Mouse (Mus musculus): Measurements from ENCODE around the gene P2ry10b. TPM values are rescaled to one million over a fixed set of nuclear protein-coding genes. Genes with fewer than 3 reads are reported as not detected.

Gene P2ry10b
- polyA plus RNA-seq (2015; fragmentation: Nextera tagmentation; extraction: Ambion mirVana) = 0.94 and 0.95 TPM in 2 replicates

DNA sequence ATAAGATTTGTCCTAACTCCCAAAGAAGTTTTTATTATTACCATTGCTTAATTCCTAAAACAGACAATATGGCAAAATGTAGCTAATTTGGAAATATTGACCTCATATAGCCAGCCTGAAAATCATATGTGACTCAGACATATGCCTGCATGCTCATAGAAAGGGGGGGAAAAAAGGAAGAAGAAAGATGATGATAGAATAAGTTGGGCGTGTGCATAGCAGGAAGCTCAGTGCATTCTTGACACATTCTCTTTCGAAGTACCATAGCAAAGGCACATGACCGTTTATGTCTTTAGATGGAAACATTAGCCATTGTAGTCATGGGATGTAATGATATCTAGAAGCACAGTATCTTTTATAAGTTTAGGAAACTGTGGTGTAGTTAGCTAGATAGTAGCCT is at the start of gene P2ry10b:
Gene P2ry10b, plus strand, starts transcription at position 247 of the 400 bp plus-strand sequence.
- no peak within 1 kb of the TSS for H3K4me3 ChIP-seq (ENCODE audit: low read length)
- no peaks in the 10 kb centered on the region for H3K36me3 ChIP-seq (ENCODE audit: control insufficient read depth, insufficient read depth, low read length)
- H3K27ac ChIP-seq (ENCODE audit: low read length) = no peak within 1 kb of the TSS
- H3K27me3 ChIP-seq (ENCODE audit: control insufficient read depth, insufficient read depth, low read depth, low read length) = no peaks in the 10 kb centered on the region
- no peak for ATAC-seq (ENCODE audit: low read depth)
- no peaks in the 10 kb centered on the region for H3K4me1 ChIP-seq (replicated peaks; ENCODE audit: control insufficient read depth, insufficient read depth, low read length)
- WGBS = 85% methylated on average over 3 of the region's 3 CpGs
- no peaks in the 10 kb centered on the region for H3K9me3 ChIP-seq (ENCODE audit: control insufficient read depth, low read length)
- H3K4me2 ChIP-seq (ENCODE audit: low read depth, low read length) = no peak within 1 kb of the TSS
- H3K9ac ChIP-seq (ENCODE audit: low read length) = no peak within 1 kb of the TSS

DNA sequence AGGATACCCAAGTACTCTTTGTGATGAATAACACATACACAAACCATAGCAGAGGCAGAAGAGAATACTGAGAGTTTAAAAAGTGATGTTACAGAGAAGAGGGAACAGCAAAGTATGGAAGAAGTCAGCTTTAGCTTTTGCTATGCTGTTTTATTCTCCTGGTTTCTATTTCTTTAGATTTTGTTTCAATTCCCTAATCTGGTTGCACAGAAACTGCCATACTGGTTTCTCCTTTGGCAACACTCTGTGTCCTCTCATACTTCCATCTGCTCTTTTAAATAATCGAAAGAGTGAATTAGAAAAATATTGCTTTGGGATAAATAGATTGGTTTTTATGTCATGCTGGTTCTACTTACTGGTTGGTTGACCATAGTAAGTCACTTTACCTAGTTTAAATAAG is 32.4 kb upstream of the P2ry10b start:
- ATAC-seq (ENCODE audit: low read depth) = no peak
- Histone ChIP-seq H3K27ac (ENCODE audit: low read length) (no peak overlapping the region), H3K9ac (ENCODE audit: low read length) (no peak overlapping the region), H3K36me3 (ENCODE audit: control insufficient read depth, insufficient read depth, low read length) (no peaks in the 10 kb centered on the region), H3K4me2 (ENCODE audit: low read depth, low read length) (no peak overlapping the region), H3K4me1 (replicated peaks; ENCODE audit: control insufficient read depth, insufficient read depth, low read length) (no peaks in the 10 kb centered on the region), H3K27me3 (ENCODE audit: control insufficient read depth, insufficient read depth, low read depth, low read length) (no peaks in the 10 kb centered on the region), H3K9me3 (ENCODE audit: control insufficient read depth, low read length) (no peaks in the 10 kb centered on the region), H3K4me3 (ENCODE audit: low read length) (no peak overlapping the region)
- 77% methylated on average over 1 of the region's 1 CpGs for WGBS

DNA sequence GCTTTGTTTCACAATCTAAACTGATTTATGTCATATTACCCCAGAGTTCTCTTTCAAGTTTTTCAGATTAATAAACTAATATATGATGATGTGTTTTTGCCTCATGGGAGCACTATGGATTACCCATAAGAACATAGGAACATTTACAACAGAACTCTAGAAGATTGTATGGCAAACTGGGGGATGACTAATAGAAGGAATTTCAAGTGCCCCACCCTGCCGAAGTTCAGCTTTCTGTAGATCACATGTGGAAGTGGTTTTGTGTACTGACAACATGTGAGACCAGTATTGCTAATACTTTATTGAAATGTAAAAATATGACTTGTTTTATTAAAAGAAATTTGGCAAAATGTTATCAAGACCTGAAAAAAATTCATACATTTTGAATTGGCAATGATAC is 31.7 kb upstream of the P2ry10b start:
- WGBS = 76% methylated on average over 1 of the region's 1 CpGs
- no peak for ATAC-seq (ENCODE audit: low read depth)
- Histone ChIP-seq H3K36me3 (ENCODE audit: control insufficient read depth, insufficient read depth, low read length) (no peaks in the 10 kb centered on the region), H3K9ac (ENCODE audit: low read length) (no peak overlapping the region), H3K27me3 (ENCODE audit: control insufficient read depth, insufficient read depth, low read depth, low read length) (no peaks in the 10 kb centered on the region), H3K4me3 (ENCODE audit: low read length) (no peak overlapping the region), H3K9me3 (ENCODE audit: control insufficient read depth, low read length) (no peaks in the 10 kb centered on the region), H3K4me2 (ENCODE audit: low read depth, low read length) (no peak overlapping the region), H3K4me1 (replicated peaks; ENCODE audit: control insufficient read depth, insufficient read depth, low read length) (no peaks in the 10 kb centered on the region), H3K27ac (ENCODE audit: low read length) (no peak overlapping the region)

DNA sequence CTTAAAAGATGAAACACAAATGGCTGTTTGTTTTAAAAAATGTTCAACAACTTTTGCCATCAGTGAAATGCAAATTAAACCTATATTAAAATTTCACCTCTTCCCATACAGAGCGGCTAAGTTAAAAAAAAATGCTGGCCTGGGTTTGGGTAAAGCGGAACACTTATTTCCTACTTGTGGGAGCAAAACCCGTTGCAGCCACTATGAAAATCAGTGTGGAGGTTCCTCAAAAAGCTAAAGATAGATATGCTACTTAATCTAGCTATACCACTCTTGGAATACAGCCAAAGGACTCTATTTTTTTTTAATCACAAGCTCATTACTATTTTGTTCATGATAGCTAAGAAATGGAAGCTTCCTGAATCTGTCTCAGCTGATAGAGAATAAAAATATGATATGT is 5.5 kb upstream of the P2ry10b start:
- WGBS = 60% methylated on average over 3 of the region's 3 CpGs
- no peak overlapping the region for H3K4me3 ChIP-seq (ENCODE audit: low read length)
- no peaks in the 10 kb centered on the region for H3K9me3 ChIP-seq (ENCODE audit: control insufficient read depth, low read length)
- no peak overlapping the region for H3K4me2 ChIP-seq (ENCODE audit: low read depth, low read length)
- H3K4me1 ChIP-seq (replicated peaks; ENCODE audit: control insufficient read depth, insufficient read depth, low read length) = no peaks in the 10 kb centered on the region
- no peak for ATAC-seq (ENCODE audit: low read depth)
- no peak overlapping the region for H3K27ac ChIP-seq (ENCODE audit: low read length)
- H3K27me3 ChIP-seq (ENCODE audit: control insufficient read depth, insufficient read depth, low read depth, low read length) = no peaks in the 10 kb centered on the region
- no peak overlapping the region for H3K9ac ChIP-seq (ENCODE audit: low read length)
- H3K36me3 ChIP-seq (ENCODE audit: control insufficient read depth, insufficient read depth, low read length) = no peaks in the 10 kb centered on the region

DNA sequence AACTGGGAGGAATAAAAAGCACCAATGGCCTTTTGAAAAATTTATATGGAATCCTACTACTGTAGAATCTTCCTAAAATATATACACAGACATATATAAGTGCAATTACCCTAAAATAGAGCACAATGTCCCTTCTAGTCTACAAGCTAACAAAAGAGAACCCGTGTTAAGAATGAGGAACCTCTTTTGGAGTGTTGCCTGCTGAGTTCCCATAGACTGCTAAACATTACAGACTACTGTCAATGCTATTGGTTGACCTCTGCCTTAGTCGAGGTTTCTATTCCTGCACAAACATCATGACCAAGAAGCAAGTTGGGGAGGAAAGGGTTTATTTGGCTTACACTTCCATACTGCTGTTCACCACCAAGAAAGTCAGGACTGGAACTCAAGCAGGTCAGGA is 4.8 kb upstream of the P2ry10b start:
- WGBS = 58% methylated on average over 2 of the region's 2 CpGs
- no peaks in the 10 kb centered on the region for H3K36me3 ChIP-seq (ENCODE audit: control insufficient read depth, insufficient read depth, low read length)
- no peak overlapping the region for H3K27ac ChIP-seq (ENCODE audit: low read length)
- H3K9ac ChIP-seq (ENCODE audit: low read length) = no peak overlapping the region
- no peaks in the 10 kb centered on the region for H3K4me1 ChIP-seq (replicated peaks; ENCODE audit: control insufficient read depth, insufficient read depth, low read length)
- no peak overlapping the region for H3K4me3 ChIP-seq (ENCODE audit: low read length)
- H3K27me3 ChIP-seq (ENCODE audit: control insufficient read depth, insufficient read depth, low read depth, low read length) = no peaks in the 10 kb centered on the region
- H3K9me3 ChIP-seq (ENCODE audit: control insufficient read depth, low read length) = no peaks in the 10 kb centered on the region
- no peak for ATAC-seq (ENCODE audit: low read depth)
- no peak overlapping the region for H3K4me2 ChIP-seq (ENCODE audit: low read depth, low read length)

DNA sequence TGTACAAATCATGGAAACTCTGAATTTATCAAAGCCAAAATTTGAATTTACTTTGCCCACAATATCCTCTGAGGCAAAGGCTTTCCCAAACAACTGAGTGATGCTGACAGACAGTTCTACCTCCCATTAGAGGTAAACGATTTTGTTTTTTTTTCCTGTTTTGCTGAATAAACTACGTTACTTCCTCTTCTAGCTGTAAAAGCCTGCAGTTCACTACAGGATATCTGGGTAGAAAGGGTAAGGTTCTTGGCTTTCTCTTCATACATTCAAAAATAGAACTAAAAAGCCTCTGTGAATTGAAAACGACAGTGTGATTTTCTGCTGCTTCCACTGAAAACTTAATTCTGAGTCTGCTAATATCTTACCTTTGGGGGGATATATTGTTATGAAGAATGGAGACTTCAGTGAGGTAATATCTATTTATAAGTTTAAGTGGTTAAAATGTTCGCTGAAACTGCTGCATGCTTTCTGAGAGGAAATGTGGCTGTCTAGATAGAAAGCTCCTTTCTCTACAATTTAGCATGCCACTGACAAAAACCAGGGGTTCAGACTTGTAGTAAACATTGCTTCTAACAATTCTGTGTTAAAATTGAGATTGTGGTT is 765 bp downstream of the P2ry10b start:
- H3K4me2 ChIP-seq (ENCODE audit: low read depth, low read length) = no peak overlapping the region

DNA sequence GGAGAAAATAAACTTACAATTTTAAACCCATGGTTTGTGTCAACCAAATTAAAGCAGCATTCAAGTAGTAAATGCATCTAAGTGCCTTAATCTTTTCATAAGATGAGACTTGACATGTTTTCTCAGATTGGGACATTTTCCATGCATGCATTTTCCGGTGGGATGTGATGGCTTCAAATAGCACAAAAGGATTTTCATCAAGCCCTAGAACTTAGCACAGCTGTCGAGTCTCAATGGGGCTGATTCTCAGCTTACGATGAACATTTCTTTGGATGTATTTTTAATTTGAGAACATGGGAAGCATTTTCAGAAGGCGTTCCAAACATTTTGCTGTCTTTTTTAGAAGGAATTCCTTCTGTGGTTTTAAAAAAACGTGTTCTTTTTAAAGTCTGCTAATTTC is 1.3 kb downstream of the P2ry10b start:
- no peak overlapping the region for H3K4me2 ChIP-seq (ENCODE audit: low read depth, low read length)
- H3K36me3 ChIP-seq (ENCODE audit: control insufficient read depth, insufficient read depth, low read length) = no peaks in the 10 kb centered on the region
- WGBS = 45% methylated on average over 5 of the region's 5 CpGs
- H3K27ac ChIP-seq (ENCODE audit: low read length) = no peak overlapping the region
- H3K27me3 ChIP-seq (ENCODE audit: control insufficient read depth, insufficient read depth, low read depth, low read length) = no peaks in the 10 kb centered on the region
- no peaks in the 10 kb centered on the region for H3K9me3 ChIP-seq (ENCODE audit: control insufficient read depth, low read length)
- no peaks in the 10 kb centered on the region for H3K4me1 ChIP-seq (replicated peaks; ENCODE audit: control insufficient read depth, insufficient read depth, low read length)
- no peak overlapping the region for H3K9ac ChIP-seq (ENCODE audit: low read length)
- no peak overlapping the region for H3K4me3 ChIP-seq (ENCODE audit: low read length)
- ATAC-seq (ENCODE audit: low read depth) = no peak

More for the DNA sequence above, 765 bp downstream of the P2ry10b start:
- Histone ChIP-seq H3K4me1 (replicated peaks; ENCODE audit: control insufficient read depth, insufficient read depth, low read length) (no peaks in the 10 kb centered on the region), H3K9me3 (ENCODE audit: control insufficient read depth, low read length) (no peaks in the 10 kb centered on the region), H3K9ac (ENCODE audit: low read length) (no peak overlapping the region), H3K27ac (ENCODE audit: low read length) (no peak overlapping the region), H3K4me3 (ENCODE audit: low read length) (no peak overlapping the region), H3K27me3 (ENCODE audit: control insufficient read depth, insufficient read depth, low read depth, low read length) (no peaks in the 10 kb centered on the region), H3K36me3 (ENCODE audit: control insufficient read depth, insufficient read depth, low read length) (no peaks in the 10 kb centered on the region)
- ATAC-seq (ENCODE audit: low read depth) = no peak
- 52% methylated on average over 4 of the region's 4 CpGs for WGBS

DNA sequence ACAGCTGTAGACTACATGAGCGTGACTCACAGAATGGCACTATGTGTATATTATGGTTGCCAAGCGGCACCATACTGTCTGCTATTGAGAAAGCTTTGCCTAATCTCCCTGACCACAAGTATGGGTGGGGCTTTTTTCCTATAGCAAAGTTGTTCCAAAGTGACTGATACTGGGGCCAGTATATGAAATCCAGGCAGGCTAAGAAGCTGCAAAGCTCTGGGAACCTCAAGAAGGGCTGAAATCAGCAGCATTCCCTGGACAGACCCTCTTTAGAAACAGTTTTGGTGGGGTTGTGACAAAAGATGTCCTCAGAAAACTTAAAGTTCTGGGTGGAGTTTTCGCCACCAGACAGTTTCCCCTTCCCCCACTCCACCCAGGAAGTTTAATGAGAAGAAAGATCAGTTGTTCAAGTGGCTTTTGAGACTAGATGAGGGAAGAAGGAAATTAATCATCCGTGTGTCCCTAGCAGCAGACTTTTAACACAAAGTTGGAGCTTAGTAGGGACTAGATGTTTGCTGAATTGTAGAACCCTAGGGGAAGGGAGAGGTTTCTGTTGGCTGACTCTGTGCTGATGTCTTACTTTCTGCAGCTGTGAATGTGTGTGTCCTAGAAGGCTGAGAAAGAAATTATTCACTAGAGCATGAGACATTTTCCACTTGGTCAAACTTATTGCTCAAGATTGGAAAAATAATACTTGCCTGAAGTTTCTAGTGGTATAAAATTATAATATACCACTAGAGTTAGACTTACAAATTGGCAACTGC is 2.2 kb downstream of the P2ry10b start:
- peak; percentile 62; the same call in 1 of the 2 replicates for ATAC-seq (ENCODE audit: low read depth)
- Histone ChIP-seq H3K27me3 (ENCODE audit: control insufficient read depth, insufficient read depth, low read depth, low read length) (no peaks in the 10 kb centered on the region), H3K4me2 (ENCODE audit: low read depth, low read length) (peak overlapping the region; percentile 31; the same call in 1 of the 2 replicates), H3K4me3 (ENCODE audit: low read length) (peak overlapping the region; percentile 10; the same call in 1 of the 2 replicates), H3K4me1 (replicated peaks; ENCODE audit: control insufficient read depth, insufficient read depth, low read length) (no peaks in the 10 kb centered on the region), H3K9me3 (ENCODE audit: control insufficient read depth, low read length) (no peaks in the 10 kb centered on the region), H3K9ac (ENCODE audit: low read length) (no peak overlapping the region), H3K36me3 (ENCODE audit: control insufficient read depth, insufficient read depth, low read length) (no peaks in the 10 kb centered on the region), H3K27ac (ENCODE audit: low read length) (peak overlapping the region; percentile 31; the same call in 1 of the 2 replicates)
- 44% methylated on average over 4 of the region's 4 CpGs for WGBS

DNA sequence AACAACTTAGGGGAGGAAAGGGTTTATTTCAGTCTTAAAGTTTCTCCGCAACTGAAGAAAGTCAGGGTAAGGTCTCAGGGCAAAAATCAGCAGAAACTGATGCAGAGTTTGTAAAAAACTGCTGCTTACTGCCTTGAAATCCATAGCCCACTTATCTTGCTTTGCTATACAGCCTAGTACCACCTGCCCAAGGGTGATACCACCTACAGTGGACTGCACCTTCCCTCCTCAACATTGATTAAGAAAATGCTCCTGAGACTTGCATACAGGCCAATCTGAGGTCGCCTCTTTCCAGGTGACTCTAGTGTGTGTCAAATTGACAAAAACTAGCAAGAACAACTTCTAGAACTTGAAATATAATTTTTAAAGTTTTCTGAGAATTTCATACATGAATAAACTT is 7.3 kb downstream of the P2ry10b start:
- Histone ChIP-seq H3K9me3 (ENCODE audit: control insufficient read depth, low read length) (no peaks in the 10 kb centered on the region), H3K4me3 (ENCODE audit: low read length) (no peak overlapping the region), H3K27ac (ENCODE audit: low read length) (no peak overlapping the region), H3K4me1 (replicated peaks; ENCODE audit: control insufficient read depth, insufficient read depth, low read length) (no peaks in the 10 kb centered on the region), H3K36me3 (ENCODE audit: control insufficient read depth, insufficient read depth, low read length) (no peaks in the 10 kb centered on the region), H3K27me3 (ENCODE audit: control insufficient read depth, insufficient read depth, low read depth, low read length) (no peaks in the 10 kb centered on the region), H3K9ac (ENCODE audit: low read length) (no peak overlapping the region), H3K4me2 (ENCODE audit: low read depth, low read length) (no peak overlapping the region)
- no peak for ATAC-seq (ENCODE audit: low read depth)
- 76% methylated on average over 2 of the region's 2 CpGs for WGBS

All from lung, embryonic 16.5 days (tissue).